Mouse (Mus musculus): Measurements from ENCODE around the gene Gse1.

- TF ChIP-seq CTCF (IDR thresholded peaks at IDR 0.05; ENCODE audit: extremely low read depth, insufficient read length, insufficient replicate concordance, low read depth, low read length) (no peak), POLR2A (IDR thresholded peaks at IDR 0.05; ENCODE audit: low read depth, low read length) (no peak)
Observed at GRCm38 (mm10) chr8:120337627-120338026, 109.4 kb downstream of the Gse1 start.
